Mouse (Mus musculus) c-Kit-positive CD71-positive TER-119-negative erythroid progenitor cells, embryonic 14.5 days (primary cell): ENCODE data around the gene Gapdh.

Experiments used
- DNase-seq: peaks from one replicate; pipeline ENCODE4 v3.0.0-alpha.2; 2013; ENCODE audit warnings: low read depth

Gene Gapdh

DNA sequence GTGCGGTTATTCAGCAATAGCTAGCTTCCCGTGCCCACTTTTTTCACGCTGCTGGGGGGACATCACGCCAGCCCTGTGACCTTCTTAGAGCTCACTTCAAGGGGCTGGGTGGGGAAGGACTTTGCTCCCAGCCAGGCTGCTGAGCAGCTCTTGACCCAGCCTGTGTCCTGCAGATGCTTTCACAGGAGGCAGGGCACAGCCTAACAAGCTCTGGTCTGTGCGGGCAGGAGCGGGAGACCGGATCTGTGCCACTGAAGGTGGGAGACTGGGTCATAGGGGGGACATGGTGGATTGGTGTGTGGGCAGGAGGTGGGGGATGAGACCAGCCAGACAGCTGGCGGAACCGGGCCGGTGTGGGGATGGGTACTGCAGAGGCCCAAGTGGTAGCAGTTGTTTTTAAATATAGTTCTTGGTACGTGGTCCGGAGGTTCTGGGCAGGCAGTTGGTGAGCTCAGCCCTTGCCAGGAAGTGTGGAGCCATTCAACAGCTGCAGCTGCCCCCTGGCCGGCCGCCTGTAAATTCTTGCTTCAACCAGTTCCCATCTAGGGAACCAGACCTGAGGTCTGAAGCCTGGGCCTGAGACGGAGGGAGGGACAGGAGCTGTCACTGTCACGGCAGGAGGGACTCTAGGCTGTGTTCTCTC lies 17.2 kb downstream of the Gapdh start:
- no peak for DNase-seq

DNA sequence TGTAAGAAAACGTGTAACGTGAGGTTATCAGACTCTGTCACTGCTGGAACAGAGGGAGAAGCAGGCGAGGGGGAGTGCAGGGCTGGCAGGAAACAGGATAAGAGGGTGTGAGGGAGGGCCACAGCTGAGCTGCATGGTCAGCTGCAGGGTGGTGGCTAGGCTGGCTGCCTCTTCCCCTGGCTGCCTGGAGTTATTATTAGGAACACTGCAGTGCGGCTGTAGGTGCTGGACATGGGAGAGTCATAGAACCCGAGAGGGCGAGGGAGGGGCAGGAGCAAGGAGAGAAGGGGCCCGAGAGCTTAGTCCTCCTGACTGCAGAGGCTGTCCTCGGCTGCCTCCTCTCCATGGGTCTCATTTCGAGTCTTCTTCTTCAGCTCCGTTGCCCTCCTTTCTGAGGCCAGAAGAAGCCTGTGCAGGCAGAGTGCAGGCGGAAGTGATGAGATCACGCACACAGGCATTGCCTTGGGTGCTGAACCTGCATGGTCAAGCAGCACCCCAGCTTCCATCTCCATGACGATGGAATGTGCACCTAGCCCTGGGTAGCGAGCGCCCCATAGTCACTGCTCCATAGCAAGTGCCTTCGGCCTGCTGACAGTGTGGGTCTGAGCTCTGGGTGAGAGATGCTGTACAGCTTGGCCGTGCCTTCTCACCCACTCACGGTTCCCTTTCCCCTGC lies 17.9 kb downstream of the Gapdh start:
- no peak for DNase-seq

DNA sequence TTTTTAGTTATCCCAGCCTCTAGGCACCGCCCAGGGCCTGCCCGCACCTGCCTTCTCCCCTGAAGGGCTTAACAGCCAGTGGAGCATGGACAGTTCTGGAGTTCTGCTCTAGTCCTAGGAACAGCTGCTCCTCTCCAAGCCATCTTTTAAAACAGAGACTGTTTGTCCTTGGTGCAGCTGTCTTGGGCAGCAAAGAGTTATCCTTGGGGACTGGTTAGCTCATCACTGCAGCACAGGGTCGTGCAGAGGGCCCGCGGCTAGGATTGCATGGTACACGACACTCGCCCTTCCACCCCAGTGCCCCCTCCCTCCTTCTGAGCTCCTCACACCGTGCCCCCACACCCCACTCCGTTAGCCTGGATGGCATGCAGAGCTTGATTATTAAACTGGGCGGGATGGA lies 18.9 kb downstream of the Gapdh start:
- no peak for DNase-seq

- DNase-seq = no peak
Measured at GRCm38 (mm10) chr6:125146797-125147196, 19.5 kb downstream of the Gapdh start.

DNA sequence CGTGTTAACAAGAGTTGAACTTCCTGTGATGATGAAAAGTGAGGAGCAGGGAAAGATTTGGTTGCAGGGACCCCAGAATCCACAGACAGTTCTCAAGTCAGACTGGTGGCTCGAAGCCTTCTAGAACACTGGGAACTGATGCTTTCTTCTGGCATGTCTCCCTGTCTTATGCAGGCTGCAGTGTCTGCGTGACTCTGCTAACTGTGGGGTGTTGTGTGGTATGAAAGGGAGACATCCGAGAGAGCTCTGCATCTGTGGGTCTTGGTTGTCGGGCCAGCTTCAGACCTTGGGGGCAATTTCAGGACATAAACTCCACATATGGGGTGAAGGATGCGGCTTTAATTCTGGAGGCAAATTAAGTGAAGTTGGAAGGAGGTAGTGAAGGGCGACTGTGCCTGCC lies 20.1 kb downstream of the Gapdh start:
- no peak for DNase-seq

DNA sequence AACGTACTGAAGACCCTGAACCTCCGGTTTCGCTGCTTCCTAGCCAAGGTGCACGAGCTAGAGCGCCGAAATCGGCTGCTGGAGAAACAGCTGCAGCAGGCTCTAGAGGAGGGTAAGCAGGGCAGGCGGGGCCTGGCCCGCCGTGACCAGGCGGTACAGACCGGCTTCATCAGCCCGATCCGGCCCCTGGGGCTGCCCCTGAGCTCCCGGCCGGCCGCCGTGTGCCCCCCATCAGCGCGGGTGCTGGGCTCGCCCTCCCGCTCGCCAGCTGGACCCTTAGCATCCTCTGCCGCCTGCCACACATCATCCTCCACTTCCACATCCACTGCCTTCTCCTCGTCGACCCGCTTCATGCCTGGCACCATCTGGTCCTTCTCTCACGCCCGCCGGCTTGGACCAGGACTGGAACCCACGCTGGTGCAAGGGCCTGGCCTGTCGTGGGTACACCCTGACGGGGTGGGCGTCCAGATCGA lies 20.8 kb downstream of the Gapdh start:
- DNase-seq = no peak

GRCm38 (mm10) chr6:125145001-125145400 lies 21.3 kb downstream of the Gapdh start, which contains the start of gene Iffo1:
Iffo1 (plus strand) TSS chr6:125145241.
- peak; percentile 88 for DNase-seq

DNA sequence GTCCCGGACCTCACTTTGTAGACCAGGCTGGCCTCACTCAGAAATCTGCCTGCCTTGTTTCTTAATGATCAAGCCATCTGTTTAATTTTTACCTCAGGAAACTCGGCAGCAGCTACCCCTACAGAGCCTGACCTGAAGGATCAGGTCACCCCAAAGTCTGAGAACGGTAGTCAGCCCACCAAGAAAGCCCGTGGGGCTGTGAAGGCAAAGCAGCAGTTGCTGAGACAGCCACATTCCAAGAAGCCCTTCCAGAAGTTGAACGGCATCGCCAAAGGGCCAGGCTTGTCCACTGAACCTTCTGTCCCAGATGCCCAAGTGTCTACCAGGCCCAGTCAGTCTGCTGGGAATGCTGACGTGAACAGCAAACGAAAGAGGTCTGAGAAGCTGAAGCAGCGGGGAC lies 22.4 kb downstream of the Gapdh start:
- DNase-seq = no peak

- DNase-seq = no peak
Measured at GRCm38 (mm10) chr6:125143128-125143527, 23.1 kb downstream of the Gapdh start.

DNA sequence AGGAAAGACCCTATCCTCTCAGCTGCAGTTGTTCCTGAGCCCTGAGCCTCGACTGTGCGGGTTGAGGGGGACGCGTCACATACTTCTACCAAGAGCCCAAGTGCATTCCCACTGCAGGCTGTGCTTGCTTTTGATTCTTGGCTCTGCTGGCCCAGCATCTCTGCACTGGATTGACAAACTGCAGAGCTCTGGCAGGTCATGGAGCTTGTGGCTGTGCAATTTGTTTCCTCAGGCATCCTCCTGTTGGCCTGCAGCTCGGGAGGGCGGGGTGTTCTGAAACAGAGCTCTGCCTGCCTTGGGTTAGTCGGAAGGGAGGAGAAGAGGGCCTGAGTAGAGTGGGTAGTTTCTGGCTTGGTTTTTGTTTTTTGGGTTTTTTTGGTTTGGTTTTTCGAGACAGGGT lies 23.8 kb downstream of the Gapdh start:
- no peak for DNase-seq

DNA sequence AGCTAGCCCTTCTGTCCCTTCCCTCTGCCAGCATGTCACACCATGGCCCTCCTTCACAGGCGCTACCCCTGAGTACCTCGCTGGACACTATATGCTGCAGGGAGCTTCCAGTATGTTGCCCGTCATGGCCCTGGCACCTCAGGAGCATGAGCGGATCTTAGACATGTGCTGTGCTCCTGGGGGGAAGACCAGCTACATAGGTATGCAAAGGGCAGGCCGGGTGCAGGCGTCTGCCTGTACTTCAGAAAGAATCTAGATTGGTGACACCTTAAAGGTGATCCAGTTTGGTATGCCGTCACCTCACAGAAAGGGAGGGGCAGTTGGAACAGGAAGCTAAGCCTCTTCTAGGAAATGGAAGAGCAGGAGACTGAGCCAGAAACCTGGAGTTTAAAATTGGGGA lies 26.5 kb downstream of the Gapdh start:
- DNase-seq = no peak

DNA sequence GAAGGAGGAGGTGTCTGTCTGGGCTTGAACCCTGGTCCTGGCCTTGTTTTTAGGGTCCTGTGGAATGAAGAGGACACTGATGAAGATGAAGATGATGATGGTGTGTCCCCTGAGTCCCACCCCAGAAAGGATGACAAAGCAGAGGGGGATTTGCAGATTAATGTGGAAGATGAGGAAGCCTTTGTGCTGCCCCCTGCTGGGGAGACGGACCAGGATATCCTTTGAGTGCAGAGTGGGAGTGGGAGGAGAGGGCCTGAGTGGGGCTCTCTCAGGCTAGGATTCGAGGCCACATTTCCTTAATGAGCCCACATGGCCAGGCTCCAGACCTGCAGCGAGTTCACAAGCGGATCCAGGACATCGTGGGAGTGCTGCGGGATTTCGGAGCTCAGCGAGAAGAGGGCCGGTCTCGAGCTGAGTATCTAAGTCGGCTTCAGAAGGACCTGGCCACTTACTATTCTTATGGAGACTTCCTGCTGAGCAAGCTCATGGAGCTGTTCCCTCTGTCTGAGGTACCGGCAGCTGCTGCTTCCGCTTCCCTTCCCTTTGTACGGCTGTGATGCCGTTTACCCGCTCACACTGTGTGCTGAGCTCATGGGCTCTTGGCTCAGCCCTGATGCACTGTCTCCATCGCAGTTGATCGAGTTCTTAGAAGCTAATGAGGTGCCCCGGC lies 29.1 kb downstream of the Gapdh start:
- DNase-seq = no peak

GRCm38 (mm10) chr6:125132470-125132869 lies 33.8 kb downstream of the Gapdh start:
- DNase-seq = no peak

DNA sequence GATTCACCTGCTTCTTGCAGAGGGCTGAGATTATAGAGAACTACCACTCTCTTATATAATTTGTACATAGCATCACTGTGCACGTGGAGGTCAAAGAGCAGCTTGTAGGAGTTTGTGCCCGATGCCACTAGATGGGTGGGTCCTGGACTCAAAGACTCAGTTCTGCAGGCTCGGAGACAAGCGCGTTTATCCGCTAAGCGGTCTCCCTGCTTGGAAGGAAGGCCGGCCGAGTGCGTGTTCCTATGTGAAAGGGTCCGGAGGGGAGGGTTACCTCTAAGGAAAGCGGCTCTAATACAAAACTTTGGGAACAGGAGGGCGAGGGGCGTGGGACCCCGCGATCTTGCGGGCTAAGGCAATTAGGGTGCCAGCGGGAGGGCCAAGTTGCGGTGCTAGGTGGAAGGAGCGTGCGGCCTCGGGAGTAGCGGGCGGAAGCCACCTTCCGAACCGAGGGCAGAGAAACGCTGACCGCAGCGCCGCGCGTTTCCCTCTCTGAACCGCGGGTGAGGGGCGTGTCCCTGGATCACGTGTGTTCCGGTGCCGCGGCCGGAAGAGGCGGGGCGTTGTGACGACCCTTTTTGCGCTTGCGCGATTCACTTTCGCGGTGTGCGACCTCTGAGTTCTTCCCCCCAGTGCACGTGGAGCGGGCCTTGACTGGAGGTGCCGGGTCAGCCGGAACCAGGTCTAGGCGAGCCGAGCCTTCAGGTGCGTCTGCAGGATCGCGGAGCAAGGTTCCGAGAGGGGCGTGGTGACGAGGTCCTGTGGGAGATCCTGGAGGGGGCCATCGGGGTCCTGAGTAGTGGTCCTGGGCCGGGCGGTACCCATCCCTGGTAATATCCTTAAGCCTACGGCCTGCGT lies 34.7 kb downstream of the Gapdh start, which contains the start of gene Nop2:
Nop2 (plus strand) TSS at position 608 of the 855 bp plus-strand sequence.
- peak; percentile 92 for DNase-seq

DNA sequence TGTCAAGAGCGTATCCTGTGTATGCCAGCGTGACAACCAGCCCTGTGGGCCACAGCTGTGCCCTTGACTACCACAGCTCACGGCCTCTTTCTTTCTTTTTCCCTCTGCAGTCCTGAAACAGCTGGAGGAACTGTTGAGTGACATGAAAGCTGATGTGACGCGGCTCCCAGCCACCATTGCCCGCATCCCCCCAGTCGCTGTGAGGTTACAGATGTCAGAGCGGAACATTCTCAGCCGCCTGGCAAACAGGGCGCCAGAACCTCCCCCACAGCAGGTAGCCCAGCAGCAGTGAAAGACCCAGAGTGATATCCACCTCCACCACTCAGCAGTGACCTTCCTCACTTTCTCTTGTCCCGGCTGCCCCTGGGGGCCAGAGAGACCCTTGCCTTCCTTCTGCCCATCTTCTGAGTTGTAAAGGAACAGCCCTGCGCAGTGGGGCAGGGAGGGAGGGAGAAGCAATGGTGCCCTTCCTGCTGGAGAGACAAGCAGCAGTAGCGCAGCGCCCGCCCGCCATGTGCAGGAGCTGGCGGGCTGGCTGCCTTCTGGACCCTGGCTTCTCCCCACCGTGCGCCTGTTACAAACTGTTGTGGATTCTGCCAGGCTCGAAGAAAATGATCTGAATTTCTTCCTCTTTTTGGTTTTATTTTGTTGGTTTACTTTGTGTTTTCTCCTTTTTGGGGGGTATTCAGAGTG lies 36.4 kb downstream of the Gapdh start:
- DNase-seq = no peak

DNA sequence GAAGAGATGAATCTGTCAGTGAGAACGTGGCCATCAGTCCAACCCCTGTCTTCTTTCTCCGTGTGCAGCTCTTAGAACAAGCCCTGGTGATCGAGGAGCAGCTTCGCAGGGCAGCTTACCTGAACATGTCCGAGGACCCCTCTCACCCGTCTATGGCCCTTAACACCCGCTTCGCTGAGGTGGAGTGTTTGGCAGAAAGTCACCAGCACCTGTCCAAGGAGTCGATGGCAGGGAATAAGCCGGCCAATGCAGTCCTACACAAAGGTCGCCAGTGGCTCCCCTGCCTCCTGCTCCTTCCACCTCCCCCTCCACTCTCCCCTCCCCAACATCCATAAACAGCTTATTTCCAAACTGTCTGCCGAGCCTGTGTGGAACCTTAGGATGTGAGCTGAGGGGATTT lies 37.5 kb downstream of the Gapdh start:
- DNase-seq = no peak

- no peak for DNase-seq
Measured at GRCm38 (mm10) chr6:125119387-125119786, 46.9 kb downstream of the Gapdh start.

- no peak for DNase-seq
Measured at GRCm38 (mm10) chr6:125112553-125112952, 53.7 kb downstream of the Gapdh start.
